Mouse (Mus musculus) hematopoietic stem cell, adult 5-6 weeks (primary cell): ENCODE results near the gene Olfr362. TPM values are rescaled to one million over a fixed set of nuclear protein-coding genes. Genes with fewer than 3 reads are reported as not detected.
"Not testable (repeated sequence)": the region's sequence is repeated elsewhere in the genome, so short reads cannot be mapped to it uniquely, and the experiment has no call there.

Source experiments
- ATAC-seq, 2 experiments: fragments of 125-278 bp in 1 of 2; replicated peaks in 1 of 2; 2 replicates each; pipeline ENCODE4 v1.8.0; 2016 to 2017; ENCODE audit warnings: inconsistent platforms in 2 of 2, mild to moderate bottlenecking in 2 of 2, moderate number of reproducible peaks in 2 of 2, low read depth in 1 of 2, moderate TSS enrichment in 1 of 2; ENCODE audit not compliant: low FRiP score in 2 of 2, poor library complexity in 2 of 2, severe bottlenecking in 2 of 2, insufficient read depth in 1 of 2, low TSS enrichment in 1 of 2
- total RNA-seq: library from RNA; stranded (forward); fragments of 172-1452, 232-1000 nt; gene quantifications from 2 replicates; pipeline ENCODE4 v1.2.3, GENCODE M21; 2017

Olfr362 gene
- not detected in 2 replicates for total RNA-seq

DNA sequence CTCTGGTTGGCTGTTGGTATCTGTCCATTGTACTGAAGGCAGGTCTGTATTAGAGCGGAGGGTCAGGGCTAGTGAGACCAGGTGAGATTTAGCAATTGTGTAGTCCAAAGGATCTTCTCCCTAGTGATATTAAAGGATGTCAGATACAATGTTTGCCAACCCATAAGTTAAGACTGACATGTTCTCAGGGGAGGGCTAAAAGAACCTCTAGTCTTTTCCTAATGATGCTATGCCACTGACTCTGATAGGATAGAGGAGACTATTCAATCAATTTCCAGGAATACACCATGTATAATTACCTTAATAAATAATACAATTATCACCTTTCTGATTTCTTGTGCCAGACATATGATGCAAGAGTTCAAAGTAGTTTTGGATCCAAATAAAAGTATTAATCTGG is at the start of gene Olfr362:
Gene Olfr362, minus strand, starts transcription at position 101 of the 400 bp plus-strand sequence.
- ATAC-seq, result no peak

GRCm38 (mm10) chr2:37139022-37139421 is 21.3 kb upstream of the Olfr362 start, which contains the start of gene Olfr364-ps1:
TSS of gene Olfr364-ps1 (plus strand) at chr2:37139322.
- no peak for ATAC-seq

- not testable (repeated sequence) for ATAC-seq
Measured at GRCm38 (mm10) chr2:37089190-37089589, 28.5 kb downstream of the Olfr362 start, which contains the start of gene Olfr361. TSS of gene Olfr361 (minus strand) at chr2:37089290.

GRCm38 (mm10) chr2:37065446-37065845 is 52.3 kb downstream of the Olfr362 start, which contains the start of gene Olfr360:
TSS of gene Olfr360 (plus strand) at chr2:37065746.
- ATAC-seq, result no peak

Other genes with a start within 250 kb of the Olfr362 start
- gene Olfr352, start 249.4 kb downstream of the Olfr362 start, total RNA-seq, result not detected in 2 replicates
- not detected in 2 replicates for gene Olfr353, start 225.0 kb downstream of the Olfr362 start, total RNA-seq
- gene Olfr354, start 212.2 kb downstream of the Olfr362 start, total RNA-seq, result not detected in 2 replicates
- gene Olfr355, start 189.0 kb downstream of the Olfr362 start, total RNA-seq, result not detected in 2 replicates
- gene Olfr356, start 180.8 kb downstream of the Olfr362 start, total RNA-seq, result not detected in 2 replicates
- gene Olfr357, start 124.1 kb downstream of the Olfr362 start, total RNA-seq, result not detected in 2 replicates
- gene Olfr358, start 108.6 kb downstream of the Olfr362 start, total RNA-seq, result not detected in 2 replicates
- not detected in 2 replicates for gene Olfr360, start 52.2 kb downstream of the Olfr362 start, total RNA-seq
- not detected in 2 replicates for gene Olfr361, start 28.6 kb downstream of the Olfr362 start, total RNA-seq
- not detected in 2 replicates for gene Olfr364-ps1, start 21.4 kb upstream of the Olfr362 start, total RNA-seq
- not detected in 2 replicates for gene Olfr365, start 70.3 kb upstream of the Olfr362 start, total RNA-seq
- not detected in 2 replicates for gene Olfr366, start 93.7 kb upstream of the Olfr362 start, total RNA-seq
- gene Olfr368, start 208.6 kb upstream of the Olfr362 start, total RNA-seq, result not detected in 2 replicates
- 86.7 and 102 TPM in 2 replicates for gene Pdcl, start 241.4 kb upstream of the Olfr362 start, total RNA-seq